Mouse (Mus musculus) retina, postnatal 7 days (tissue): ENCODE results near the gene Ptprm.
A peak's percentile ranks its signal among the peaks of the same experiment; 100 is the strongest.

Experiments
- DNase-seq: peaks from one replicate; pipeline ENCODE4 v3.0.0-alpha.2; 2012; ENCODE audit warnings: low read depth, low spot score

Gene Ptprm

DNA sequence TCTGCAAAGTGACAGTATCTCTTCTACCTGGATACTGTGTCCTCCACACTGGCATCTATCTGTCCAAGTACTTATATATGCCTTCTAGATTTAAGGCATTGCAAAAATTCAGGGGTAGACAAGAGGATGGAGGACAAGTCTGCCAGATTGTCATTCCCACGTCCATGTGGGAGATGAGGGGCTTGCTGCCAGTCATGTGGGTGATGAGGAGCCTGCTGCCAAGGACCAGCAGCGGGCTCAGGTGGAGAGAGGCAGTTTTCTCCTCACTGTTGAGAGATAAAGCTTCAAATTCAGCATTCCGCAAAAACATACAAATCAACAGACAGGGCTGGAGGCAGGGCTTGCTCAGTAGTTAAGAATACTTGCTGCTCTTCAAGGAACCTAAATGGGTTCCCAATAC is 66.8 kb downstream of the Ptprm start:
- no peak for DNase-seq

GRCm38 (mm10) chr17:67281640-67282170 is 72.6 kb downstream of the Ptprm start:
- no peak for DNase-seq

DNA sequence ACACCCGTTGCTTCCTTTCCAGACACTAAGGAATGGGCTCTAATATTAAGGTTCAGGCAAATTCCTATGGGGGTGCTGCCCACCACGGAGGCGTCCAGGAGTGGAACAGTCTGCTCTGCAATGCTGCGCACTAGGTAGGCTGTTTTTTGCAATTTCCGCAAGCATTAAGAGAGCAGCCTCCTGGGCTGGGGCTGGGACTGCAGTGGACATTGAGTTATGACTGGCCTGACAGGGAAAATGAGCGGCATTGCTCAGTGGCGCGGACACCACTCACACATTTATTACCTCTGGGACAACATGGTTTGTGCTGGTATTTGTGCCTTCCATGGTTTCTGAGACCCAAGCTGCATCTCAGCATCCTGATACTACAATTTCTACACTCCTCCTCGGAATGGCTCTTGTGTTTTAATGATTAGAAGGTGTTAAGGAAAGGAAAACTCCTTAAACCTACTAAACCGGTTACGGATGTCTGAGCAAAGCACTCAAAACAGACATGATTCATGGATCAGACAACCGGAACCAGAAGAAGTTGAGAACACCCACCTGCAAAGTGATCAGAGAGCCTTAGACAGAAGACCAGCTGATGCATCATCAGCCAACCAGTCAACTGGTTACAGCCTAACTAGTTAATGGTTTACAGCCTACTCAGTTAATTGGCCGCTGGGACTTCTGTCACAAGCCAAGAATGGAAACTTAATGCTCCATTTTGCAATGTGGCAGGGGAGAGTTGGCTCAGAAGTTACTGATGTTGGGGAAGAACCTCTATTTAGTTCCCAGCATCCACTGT is 76.9 kb downstream of the Ptprm start:
- DNase-seq: no peak

- DNase-seq: peak; percentile 9
These were observed 79.6 kb downstream of the Ptprm start for GRCm38 (mm10) chr17:67274531-67275094.

DNA sequence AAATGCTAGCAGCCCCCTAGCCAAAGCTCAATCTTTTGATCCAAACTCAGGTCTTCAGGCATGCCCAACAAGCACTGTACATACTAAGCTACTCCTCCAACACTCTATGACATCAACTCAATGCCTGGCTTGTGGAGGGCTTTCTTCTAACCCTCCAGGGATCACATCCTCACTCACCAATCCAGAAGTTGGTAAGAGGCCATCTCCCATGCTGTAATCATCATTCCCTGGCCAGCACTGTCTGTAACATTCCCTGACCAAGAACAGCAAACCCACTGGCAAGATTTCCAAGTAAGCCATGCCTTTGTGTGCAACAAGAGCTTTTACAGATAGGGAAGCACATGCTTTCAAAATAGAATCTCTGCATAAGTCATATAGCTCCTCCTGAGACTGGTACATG is 81.3 kb downstream of the Ptprm start:
- no peak for DNase-seq

GRCm38 (mm10) chr17:67268475-67269080 is 85.7 kb downstream of the Ptprm start:
- DNase-seq: no peak

GRCm38 (mm10) chr17:67266270-67266669 is 88.0 kb downstream of the Ptprm start:
- no peak for DNase-seq

DNA sequence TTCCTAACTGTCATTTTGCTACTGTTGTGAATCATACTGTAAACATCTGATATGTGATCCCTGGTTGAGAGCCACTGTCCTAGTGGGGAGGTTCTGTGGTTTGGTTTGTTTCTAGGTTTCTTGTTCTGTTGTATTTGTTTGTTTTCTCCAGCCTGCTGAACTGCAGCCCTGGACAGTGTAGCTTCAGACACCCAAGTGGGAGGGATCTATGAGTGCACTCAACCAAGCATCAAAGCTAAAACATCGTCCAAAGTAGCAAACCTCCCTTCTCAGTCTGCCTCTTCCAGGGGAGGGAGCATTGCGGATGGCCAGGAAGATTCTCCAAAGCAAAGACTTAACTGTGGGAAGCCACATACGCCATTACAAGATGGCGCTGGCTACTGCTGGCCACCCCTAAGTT is 88.7 kb downstream of the Ptprm start:
- no peak for DNase-seq

DNA sequence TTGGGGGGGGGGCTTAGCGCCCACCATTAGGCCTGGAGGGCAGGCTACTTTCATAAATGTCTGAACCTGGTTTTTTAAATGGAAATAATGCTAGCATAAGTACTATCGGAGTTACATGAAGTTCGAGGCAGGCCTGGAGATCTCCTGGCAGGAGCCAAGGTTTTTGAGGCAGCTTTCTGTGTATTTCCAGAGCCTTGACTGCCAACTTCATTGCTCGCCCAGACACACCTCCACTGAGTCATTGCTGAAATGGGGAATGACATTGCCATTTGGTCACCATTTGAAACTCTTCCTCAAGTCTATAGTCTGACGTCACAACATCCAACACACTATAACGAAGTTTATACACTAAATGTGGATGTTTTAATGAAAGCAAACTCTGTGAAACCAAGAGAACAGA is 89.5 kb downstream of the Ptprm start:
- no peak for DNase-seq

- no peak for DNase-seq
These were observed 91.2 kb downstream of the Ptprm start for GRCm38 (mm10) chr17:67263024-67263423.

DNA sequence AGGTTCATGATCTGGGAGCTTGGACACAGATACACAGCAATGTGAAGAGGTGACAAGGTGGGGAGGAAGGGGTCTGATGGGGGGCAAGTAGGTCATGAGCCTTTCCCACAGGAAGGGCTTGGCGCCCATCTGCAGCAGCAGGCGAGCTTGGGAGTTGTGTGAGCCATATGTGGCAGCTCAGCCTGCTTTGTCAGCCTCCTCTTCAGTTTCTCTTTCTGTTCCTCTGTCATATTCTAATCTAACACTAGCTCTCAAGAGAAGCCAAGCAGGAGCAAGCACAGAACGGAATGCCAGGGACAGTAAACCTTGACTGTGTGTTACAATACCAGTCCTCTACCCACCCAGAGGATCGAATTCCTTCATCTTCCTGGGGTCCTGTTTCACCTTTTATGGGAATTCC is 94.2 kb downstream of the Ptprm start:
- no peak for DNase-seq

GRCm38 (mm10) chr17:67257780-67258179 is 96.5 kb downstream of the Ptprm start:
- DNase-seq: no peak

DNA sequence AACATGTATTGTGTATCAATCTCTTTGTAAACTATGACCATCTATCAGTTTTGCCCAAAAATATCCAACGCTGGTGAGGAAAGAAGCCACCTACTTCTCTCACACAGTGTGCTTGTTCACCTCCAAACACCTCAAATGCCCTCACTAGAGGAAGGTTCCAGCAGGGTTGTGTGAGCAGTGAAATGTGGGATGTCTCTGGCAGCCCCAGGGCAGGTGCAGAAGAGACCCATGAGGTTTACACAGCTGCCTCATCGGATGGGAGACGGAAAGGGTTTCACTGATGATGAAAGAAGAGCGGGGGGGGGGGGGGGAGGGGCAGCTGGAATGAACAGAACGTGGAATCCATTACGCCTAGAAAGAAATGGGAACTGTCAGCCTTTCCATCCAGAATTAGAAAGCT is 98.1 kb downstream of the Ptprm start:
- DNase-seq: no peak

DNA sequence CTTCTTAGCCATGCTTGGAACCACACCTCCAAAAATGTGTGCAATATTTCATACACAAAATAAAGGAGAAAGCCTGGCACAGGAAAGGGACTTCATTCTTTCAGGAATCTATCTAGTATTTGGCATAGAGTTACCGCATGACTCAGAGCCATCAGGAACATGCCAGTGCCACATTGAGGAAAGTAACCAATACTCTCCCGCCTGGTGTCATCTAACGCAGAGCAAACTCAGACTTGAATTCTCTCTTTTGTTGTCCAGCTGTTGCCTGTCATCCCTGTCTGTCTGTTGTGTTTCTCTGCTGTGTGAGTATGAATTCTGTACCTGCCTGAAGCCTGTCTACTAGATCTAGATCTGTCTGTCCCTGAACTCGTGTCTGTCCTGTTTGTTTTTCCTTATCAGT is 100.8 kb downstream of the Ptprm start:
- no peak for DNase-seq

GRCm38 (mm10) chr17:67252992-67253391 is 101.3 kb downstream of the Ptprm start:
- DNase-seq: no peak

- no peak for DNase-seq
These were observed 108.9 kb downstream of the Ptprm start for GRCm38 (mm10) chr17:67245273-67245875.

- no peak for DNase-seq
These were observed 111.3 kb downstream of the Ptprm start for GRCm38 (mm10) chr17:67242774-67243495.

DNA sequence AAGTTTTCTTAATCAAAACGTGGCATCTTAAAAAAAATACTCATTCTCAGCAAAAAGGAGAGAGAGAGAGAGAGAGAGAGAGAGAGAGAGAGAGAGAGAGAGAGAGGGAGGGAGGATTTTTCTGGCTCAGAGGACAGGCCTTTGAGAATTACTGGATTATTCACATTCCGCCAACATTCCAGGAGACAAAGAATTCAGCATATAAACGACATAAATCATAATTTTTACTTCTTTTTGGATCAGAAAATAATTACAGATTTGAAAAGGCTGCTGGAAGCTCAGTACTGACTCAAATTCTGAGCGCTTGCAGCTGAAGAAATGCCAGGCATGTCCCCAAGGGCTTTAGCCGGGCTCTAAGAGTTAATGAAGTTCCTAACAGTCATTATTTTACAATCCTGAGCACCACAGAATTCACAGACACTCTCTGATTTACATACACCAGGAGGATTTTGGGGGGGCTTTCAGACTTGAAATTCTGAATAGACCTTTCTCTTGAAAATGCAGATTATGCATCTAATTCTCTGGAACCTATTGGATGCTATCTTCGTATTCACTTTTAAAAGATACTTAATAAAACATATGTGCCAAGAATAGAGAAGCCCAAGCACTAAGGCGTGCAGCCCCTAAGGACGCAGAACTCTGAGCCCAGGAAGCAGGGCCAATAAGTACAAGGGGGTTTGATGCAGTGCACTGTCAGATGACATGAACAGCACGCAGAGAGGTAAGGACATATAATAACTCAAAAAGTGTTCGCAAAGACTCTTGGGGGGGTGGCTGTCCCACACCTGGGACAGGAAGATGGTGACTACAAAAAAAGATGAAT is 112.1 kb downstream of the Ptprm start:
- no peak for DNase-seq

DNA sequence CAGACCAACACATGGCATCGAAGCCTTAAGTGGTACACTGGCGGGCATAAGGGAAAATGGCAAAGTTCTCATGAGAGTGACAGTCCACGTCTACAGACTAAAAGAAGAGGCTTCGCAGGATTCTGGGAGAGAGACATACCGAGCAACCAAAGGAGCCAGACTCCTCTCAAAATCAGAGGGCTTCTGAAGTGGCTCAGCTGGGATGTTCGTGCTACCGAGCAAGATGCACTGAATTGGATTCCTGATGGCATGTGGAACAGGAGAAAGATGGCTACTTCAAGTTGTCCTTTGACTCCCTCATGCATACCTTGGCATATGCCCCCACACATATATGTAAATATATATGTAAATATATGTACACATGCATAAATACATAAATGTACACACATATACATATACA is 115.4 kb downstream of the Ptprm start:
- no peak for DNase-seq

GRCm38 (mm10) chr17:67237407-67237806 is 116.8 kb downstream of the Ptprm start:
- no peak for DNase-seq

GRCm38 (mm10) chr17:67233063-67233462 is 121.2 kb downstream of the Ptprm start:
- no peak for DNase-seq
